Mouse (Mus musculus) R1 (cell line): ENCODE data around the gene Cux2.

ENCODE experiments used
- DNase-seq: peaks from one replicate; pipeline ENCODE4 v3.0.0-alpha.2; 2018; ENCODE audit warnings: low read depth, low spot score

The Cux2 gene

GRCm38 (mm10) chr5:122060767-122061333 lies 10.9 kb upstream of the Cux2 start:
- DNase-seq: peak; percentile 96

DNA sequence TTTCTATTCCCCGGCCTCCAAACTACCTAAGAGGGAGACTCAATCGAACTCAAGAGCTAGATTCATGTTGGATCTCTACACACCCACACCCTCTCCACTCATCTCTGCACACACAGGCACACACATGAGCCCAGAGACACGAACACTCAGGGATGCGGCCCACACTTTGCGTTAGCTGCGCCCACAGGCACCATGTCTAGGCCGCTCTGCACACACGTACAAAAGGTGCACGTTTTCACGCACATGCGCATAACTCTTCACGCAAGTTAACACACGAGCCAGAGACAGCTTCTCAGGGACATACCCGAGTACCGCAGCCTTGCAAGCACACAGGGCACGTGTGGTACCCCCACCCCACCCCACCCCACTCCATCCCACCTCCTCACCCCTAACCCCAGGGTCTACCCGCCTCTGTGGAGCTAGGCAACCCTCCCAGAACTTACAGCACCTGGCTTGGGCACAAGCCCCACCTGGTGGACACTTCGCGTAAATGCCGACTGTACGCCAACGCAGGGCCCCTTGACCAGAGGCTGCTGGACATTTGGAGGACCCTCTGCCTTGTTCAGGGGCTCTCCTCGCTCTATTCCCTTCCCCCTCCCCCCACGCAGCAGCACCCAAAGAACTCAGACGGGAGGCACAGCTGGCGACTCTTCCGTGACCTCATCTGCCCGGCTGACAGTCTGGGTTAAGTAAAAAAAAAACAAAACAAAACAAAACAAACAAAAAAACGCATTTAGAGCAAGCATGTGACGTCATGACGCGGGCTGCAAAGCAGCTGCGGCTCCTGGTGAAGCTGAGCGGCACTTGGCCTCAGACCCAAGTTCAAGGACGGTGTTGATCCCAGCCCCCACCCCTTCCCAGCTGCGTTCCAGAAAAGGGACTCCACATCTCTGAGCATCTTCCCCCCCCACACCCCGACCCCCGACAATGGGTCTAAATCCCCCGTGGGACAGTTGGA lies 9.4 kb upstream of the Cux2 start:
- peak; percentile 75 for DNase-seq

DNA sequence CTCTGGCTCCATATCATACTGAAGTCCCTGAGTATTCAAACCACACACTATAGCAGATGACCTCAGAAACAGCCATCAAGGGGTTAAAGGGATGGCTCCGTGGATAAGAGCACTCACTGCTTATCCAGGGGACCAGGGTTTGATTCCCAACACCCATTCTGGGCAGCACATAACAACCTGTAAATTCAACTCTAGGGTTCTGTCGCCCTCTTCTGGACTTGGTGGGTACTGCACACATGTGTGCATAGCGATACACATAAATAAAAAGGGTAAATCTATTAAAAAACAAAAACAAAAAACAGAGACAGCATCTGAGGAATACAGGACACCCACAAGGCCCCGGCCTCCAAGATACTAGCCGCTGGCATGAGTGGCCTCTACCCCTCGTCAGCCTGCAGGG lies 7.7 kb upstream of the Cux2 start:
- peak; percentile 72 for DNase-seq

DNA sequence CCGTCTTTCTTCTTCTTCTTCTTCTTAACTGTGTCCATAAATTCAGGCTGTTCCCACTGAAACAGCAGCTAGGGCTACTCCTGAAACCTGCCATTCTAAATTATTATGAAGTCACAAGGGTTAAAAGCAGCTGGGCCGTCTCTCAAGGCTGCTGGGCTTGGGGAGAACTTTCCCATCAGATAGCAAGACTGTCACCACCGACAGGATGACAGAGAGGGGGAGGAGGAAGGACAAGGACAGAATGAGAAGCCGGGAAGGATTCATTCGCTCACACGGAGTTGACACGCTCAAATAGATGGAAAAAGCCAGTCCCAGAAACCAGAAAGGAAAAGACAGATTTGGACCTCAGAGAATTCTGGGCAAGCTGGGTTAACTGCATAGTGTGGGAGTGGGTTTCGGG lies 6.7 kb upstream of the Cux2 start:
- no peak for DNase-seq

DNA sequence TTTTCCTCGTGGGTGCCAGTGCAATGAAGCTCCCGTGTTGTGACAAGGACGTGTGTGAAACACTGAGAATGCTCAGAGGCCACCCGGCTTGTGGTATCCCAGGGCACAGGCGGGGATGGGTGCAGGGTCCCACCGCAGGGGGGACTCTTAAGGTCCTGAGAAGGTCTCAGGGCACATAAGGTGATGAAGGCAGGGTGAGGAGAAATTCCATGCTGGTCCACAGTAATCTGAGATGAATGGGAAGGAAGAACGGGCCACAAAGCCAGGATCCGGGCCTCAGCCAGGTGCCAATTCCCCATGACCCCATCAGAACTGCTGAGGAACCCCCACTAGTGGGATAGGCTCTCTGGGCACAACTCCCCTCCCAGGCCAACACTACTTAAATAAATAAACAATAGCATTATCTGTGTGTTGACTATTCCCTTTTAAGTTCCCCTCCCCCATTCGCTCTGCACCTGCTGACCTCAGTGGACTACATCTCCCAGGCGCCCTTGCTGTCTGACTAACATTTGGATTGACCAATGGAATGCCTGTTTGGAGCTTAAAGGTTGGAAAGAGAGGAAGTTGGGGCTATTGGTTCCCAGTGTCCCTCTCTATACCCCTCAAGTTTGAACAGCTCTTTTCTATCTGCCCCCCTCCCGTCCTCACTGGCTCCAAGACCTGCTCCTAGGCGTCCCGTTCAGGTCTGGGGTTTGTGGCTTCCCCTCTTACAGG lies 4.4 kb upstream of the Cux2 start:
- peak; percentile 82 for DNase-seq

DNA sequence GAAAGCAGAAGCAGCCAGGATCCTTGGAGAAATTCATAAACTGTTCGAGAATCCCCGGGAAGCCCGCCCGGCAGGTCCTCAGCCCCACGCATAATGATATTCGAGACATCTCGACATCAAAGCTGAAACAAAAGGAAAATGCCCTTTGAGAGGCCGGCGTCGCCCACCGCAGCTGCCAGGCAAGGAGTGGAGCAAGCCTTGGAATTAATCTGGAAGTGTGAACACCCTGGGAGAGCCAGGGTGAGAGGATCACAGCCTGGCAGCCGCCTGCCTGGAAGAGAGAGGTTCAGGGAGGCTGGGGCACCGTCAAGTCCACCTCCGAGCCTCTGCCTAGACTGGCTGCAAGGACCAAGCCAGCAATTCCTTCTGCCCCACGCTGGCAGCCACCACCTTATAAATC lies 3.7 kb upstream of the Cux2 start:
- no peak for DNase-seq

DNA sequence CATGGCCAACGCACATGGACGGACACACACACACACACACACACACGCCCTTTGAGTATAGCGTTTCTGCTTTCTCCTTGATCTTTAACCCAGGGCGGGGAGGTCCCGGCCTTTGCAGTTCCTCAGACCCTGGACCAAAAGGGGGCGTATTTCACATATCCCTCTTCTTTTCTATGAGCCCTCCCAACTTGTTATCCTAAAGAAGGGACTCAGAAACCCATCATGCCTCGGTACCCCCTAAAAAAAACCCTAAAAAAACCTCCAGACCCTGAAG lies 867 bp upstream of the Cux2 start:
- DNase-seq: peak; percentile 61

DNA sequence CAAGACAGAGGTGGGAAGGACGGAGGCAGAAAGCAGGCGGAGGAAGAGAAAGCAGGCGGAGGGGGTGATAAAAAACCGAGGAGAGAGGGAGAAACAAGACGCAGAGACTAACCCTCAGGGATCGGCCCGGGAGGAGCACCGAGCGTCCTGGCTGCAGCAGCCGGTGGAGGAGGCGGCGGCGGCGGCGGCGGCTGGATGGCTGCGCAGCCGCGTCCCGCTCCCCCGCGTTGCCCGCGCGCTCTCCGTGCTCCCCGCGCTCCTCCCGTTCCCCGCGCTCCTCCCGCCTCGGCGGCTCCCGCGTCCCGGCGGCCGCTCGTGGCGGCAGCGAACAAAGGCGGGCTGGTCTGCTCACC lies 262 bp downstream of the Cux2 start:
- DNase-seq: peak; percentile 60

DNA sequence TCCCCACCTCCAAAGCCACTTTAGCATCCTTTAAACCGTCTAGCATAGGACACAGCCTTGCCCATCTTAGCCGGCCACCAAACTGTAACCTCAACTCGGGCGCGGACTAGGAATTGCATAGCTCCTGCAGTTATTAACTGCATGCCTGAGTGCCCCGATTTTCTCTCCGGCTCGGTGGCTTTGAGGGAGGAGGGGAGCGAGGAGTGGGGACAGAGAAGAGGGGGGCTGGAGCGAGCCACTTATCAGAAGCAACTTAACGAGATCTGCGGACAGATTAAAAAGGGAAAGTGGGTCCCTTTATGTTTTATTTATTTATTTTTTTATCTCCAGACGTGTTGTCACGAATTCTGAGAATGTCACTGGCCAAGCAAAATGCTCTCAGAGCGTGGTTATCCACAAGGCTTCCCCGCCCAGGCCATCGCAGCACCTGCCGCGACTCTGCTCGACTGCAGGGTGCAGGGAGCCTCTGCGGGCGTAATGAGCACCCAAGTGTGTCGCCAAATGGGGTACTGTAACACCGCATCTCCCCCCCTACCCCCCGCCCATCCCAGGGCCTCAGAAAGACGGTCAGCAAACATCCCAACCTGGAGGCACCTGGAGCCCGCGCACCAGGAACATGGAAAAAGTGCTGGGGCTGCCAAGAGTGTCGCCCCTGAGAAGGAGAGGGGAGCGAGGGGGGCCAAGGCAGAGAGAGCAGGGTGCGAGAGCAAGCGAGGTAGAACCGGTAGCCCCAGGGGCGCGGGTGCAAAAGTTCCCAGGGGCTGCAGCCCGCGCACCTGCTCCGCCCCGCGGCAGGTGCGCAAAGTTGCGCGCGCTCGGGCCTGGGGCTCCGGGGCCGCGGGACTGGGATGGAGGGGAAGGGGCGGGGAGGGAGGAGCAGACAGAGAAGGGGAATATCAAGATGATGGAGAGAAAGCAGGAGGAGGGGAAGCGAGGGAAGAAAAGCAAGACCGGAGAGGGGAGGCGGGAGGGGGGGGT lies 927 bp downstream of the Cux2 start:
- peak; percentile 61 for DNase-seq

DNA sequence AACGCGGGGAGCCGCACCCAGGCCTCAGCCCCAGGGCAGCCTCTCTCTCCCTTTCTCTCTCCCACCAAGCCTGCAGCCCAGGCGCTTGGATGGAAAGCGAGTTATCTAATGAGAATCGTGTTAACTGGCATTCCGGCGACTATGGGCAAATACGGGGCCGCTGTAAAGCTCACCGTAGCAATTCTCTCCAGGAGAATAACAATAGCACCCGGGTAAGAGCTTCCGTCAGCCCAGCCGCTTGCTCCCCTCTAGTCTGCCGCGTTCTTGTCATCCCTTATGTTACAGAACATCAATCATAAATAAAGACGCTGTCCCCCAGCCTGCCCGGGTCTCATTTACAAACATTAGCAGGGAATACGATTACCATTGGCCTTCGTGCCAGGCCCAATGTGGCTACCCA lies 1.6 kb downstream of the Cux2 start:
- no peak for DNase-seq

DNA sequence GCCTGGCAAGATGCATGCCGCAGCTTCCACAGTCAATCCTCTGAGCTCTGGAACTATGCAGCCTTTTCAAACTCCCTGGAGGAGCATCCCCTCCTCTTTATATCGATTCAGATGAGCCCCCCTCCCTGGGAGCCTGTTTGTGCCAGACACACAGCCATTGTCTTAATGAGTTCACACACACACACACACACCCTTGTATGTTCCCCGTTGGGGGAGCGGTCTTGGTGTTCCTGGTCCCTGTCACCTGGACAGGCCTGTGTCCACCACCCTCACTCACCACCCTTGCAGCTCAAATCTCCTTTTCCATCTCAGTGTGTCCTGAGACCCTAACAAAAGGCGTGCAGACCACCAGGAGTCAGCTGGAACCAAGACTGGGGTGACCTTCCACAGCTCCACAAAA lies 2.1 kb downstream of the Cux2 start:
- DNase-seq: no peak

GRCm38 (mm10) chr5:122043567-122043966 lies 6.3 kb downstream of the Cux2 start:
- peak; percentile 16 for DNase-seq

GRCm38 (mm10) chr5:122035278-122035677 lies 14.6 kb downstream of the Cux2 start:
- no peak for DNase-seq

GRCm38 (mm10) chr5:122033167-122033478 lies 16.8 kb downstream of the Cux2 start:
- no peak for DNase-seq

DNA sequence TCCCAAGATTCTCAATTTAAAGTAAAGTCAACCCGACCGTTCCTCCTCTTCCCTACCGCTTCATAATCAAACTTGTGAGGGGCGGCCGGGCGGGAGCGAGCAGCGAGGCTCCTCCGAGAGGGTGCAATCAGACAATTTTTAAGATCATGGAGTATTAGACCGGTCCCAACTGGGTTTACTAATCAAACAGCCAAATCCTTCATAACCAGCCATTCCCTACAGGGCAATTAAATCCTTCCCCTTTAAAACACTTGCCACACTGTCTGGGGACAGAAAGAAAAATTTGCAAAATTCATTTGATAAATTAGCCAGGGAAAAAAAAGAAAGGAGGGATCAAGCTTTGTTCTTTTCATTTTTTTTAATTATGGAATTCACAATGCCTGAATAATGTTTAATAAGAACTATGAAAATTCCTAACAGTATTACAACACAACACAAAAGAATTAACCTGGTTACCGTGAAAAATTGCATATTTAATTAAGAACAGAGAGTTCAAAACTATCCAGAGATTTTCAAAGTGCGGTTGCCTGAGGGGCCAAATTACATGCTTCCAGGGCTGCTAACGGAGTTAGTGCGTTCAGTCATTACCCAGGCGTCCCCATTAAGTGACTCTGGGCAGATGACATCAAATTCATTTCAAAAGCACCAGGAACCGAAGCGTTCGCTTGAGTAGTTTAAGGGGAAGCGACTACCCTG lies 17.3 kb downstream of the Cux2 start:
- DNase-seq: no peak

DNA sequence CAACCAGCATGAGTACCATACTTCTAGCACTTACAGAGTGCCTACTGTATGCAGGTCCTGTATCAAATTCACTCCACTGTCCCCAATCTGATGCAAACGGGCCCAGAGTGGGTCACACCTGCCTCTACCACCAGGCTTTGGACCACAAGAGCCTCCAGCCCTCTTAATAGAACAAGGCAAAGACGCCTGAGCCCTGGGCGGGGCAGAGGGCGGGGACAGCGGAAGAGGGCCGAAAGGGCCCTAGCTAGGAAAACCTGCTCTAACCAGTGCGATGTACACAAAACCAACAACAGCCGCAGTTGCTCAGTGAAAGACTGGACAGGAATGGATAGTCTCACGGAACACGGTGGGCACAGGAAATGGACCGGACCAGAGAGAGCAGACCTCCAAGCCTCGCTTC lies 18.8 kb downstream of the Cux2 start:
- peak; percentile 59 for DNase-seq

GRCm38 (mm10) chr5:122030640-122031039 lies 19.3 kb downstream of the Cux2 start:
- DNase-seq: peak; percentile 79

DNA sequence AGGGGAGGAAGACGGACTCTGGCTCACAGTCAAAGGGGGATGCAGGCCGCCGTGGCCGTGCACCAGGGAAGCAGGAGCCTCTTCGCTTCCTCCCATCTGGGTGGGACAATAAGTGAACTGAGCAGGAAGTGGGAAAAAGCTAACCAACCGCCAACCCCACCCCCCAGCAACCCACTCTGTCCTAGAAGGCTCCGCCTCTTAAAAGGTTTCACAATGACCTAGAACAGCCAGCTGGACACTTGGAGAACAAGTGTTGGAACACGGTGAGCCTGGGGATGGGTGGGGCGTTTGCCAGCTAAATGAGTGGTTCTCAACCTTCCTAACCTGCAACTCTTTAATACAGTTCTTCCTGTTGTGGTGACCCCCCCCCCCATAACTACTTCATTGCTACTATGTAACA lies 23.1 kb downstream of the Cux2 start:
- DNase-seq: peak; percentile 34

- DNase-seq: no peak
Observed at GRCm38 (mm10) chr5:122026284-122026683, 23.6 kb downstream of the Cux2 start.

DNA sequence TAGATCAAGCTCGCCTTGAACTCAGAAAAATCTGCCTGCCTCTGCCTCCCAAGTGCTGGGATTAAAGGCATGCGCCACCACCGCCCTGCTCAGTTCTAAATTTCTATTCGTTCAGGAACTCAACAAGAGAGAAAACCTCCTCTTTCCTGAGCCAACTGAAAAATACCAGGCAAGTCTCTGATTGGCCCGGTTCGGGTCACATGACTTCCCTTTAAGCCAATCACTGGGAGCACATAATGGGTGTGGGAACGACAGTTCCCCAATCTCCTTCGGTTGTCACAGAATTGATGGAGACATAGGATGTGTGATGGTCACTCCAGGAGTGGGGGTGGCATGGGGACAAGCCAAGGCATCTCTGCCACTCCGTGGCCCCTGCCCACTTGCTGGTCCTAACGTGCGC lies 24.8 kb downstream of the Cux2 start:
- DNase-seq: peak; percentile 80

DNA sequence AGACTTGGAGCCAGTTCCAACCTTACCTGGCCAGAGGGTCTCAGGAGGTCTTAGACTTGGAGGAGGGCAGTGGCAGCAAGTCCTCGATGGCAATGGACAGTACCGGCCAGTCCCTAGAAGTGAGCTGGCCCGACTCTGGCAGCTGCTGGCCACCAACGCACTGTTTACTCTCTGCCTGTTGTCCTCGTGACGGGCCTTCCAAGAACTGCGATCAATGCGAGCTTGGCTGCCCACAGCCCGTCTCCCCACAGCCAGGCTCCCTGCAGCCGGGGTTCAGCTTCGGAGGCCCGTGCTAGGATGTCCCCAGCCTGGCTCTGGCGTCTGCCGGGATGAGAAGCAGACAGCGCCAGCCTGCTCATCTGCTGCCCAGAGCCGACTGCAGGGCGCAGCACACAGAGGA lies 30.6 kb downstream of the Cux2 start:
- DNase-seq: no peak
